Mouse (Mus musculus) embryo, embryonic 10.5 days (tissue): ENCODE measurements around the gene Rhoj.

Experiments
- DNase-seq: peaks from one replicate; pipeline ENCODE4 v3.0.0-alpha.2; 2015; ENCODE audit warnings: low spot score

The Rhoj gene

DNA sequence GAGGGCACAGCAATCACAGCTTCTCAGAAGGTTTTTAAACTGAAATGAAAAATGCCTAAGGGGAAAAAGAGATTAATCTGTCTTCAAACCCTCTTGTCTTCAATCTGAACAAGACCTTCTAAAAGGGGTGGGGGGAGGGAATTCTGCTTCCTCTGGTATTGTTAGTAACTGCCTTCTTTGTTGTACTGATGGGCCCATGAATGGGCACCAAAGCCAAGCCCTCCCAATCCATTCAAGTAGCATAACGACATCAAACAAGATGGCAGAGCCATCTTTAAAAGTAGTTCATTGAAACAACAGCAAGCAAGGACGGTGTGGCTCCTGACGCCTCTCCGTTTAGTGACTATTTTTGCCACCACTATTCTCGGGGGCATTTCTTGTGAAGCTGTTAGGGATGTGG, 42.6 kb downstream of the Rhoj start:
- DNase-seq: no peak

DNA sequence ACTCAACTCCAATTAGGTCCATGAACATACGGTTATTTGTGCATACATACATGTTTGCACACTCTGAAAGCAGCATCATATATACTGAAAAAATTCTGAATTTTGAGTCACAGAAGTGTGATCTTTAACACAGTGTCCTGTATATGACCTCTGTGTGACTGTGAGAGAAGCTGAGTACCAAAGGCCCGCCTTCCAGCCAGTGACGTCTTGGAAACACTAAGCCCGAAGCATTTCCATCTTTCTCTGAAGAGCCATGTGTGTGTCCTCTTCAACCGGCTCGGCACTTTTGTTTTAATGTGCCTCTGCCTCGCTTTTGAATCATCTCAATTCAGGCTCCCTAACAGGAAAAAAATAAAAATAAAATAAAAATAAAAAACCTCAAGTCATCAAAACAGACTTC, 43.7 kb downstream of the Rhoj start:
- DNase-seq: no peak

DNA sequence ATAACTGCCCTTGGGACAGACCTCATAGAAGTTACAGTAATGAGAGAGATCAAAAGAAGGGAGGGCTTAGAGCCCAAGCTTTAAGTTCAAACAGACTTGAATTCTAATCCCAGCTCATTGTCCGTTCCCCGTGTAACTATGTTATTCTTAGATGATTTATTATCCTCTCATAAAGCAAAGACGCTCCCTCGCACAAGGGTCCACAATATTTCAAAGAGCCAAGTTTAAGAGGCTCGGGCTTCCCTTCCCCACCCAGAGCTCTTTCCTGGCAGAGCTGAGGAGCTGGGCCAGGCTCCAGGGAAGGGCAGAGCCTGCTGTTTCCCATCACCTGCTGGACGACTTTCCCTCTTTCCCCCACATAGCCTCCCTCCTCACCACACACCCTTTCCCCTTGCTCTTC, 44.3 kb downstream of the Rhoj start:
- DNase-seq: no peak

DNA sequence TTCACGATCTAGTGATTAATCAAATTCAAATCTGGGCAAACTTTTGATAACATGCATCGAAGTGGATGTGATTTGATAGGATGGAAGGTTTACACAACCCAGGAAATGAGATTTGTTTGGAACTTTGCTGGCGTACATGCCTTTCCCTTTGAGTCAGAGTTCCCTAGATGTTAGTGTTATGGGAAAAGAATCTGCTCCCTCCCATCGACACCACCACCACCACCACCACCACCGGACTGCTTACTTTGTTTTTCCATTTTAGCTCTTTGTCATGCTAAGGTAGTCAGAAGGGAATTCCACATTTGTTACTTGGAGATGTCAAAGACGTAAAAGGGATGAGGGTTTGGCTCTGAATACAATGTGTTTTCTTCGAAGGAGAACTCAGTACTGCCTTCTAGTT, 46.2 kb downstream of the Rhoj start:
- no peak for DNase-seq

DNA sequence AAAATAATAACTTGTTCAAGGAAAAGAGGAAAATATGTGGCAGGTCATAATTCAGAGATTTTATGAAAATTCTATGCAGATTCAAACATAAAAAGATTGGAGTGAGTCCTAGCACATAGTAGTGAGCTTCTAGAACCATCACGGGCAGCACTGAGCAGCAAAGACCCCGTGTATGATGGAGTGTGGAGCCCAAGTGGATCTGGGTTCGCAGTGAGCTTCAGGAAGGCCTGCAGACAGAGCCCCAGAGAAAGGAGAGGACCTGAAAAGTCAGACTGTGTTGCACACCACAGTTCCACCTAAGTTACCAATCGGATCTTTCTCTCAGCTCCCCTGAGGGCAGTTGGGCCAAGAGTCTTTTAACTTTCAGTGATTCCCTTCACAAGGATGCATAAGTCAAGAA, 49.7 kb downstream of the Rhoj start:
- no peak for DNase-seq

DNA sequence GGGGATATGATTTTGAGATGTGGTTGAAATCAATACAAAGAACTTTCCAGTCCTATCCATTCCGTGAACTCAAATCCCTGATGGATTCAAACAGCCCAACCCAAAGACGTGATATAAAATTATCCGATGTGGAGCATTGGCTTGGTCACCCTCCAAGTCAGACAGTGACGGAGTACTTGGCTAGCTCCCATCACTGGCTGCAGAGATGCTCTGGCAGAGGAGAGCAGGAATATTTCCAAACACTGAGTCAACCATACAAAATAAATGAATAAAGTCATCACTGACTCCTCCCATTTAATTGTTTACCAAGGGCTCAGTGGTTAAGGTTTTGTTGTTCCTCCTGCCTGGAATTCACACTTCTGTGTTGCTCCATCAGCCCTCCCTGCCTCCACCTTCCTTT, 50.6 kb downstream of the Rhoj start:
- no peak for DNase-seq

DNA sequence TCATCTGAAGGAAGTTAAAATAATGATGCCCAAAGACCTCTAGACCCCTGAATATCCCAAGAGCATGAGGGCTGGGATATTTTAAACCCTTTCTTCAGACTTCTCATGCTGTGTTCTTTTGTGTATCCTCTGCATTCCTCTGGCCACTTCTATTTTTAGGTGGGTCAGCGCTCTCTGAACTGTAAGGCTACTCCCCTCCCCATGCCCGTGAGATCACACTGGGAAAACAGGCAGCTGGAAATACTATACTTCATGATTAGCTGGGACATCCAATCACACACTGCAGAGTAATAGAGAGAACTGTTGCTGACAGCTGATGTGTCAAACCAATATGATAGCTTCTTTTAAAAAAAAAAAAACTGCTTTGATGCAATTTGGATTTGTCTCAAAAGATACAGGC, 51.4 kb downstream of the Rhoj start:
- DNase-seq: peak; percentile 21

DNA sequence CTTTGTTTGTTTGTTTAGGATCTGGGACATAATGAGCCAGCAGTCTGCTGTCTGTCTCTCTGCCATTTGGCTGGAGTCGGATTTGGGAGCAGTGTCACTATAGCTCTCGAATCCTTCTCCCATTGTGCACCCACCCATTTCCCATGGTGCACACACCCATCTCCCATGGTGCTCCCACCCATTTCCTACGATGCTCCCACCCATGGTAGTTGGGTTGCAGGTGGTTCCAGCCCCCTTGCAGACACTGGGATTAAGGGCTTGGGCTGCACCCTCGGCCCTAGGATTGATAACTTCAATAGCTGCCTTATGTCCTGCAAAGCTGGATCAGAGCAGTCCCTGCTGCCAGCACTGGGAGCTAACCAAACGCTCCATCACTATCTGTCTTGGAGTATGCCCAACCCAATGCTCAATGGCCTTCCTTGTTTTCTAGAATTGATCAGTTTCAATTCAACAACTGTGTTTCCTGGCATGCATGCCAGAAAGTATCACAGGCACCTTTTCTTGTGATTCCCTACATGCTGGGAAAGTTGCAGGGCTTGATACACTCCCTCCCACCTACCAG, 51.9 kb downstream of the Rhoj start:
- no peak for DNase-seq

DNA sequence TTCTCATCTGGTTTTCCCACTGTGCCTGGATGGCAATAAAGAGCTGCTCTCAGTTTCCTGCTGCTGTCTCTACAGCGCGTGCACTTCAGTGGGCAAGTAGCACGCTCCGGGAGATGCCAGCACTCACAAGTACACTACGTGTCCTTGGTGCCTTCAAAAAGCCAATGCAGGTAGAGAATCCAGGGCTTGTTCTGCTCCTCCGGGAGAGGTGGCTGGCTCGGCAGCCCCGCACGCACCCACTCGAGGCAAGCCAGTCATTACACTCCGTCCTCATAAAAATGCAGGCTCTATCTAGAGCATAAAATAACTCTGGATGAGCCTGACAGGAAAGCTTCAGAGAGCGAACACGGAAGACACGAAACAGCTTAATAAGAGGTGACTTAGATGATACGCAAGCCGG, 54.3 kb downstream of the Rhoj start:
- no peak for DNase-seq

DNA sequence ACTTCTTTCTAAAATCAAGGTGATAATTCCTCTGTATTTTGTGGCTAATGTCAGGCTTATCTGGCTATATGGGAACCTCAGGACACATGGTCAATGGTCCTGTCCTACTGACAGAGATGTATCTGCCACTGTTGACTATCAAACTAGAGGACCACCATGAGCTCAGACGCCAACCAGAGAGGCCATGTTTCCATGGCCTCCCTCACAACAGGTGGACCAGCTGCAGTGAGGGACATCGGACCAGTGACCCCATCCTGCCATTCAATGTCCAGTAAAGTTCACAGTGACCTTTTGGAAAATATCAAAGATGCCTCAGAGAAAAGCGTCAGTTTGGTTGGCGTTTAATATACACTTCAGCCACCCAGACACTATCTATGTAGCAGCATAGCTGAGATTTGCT, 56.3 kb downstream of the Rhoj start:
- no peak for DNase-seq

DNA sequence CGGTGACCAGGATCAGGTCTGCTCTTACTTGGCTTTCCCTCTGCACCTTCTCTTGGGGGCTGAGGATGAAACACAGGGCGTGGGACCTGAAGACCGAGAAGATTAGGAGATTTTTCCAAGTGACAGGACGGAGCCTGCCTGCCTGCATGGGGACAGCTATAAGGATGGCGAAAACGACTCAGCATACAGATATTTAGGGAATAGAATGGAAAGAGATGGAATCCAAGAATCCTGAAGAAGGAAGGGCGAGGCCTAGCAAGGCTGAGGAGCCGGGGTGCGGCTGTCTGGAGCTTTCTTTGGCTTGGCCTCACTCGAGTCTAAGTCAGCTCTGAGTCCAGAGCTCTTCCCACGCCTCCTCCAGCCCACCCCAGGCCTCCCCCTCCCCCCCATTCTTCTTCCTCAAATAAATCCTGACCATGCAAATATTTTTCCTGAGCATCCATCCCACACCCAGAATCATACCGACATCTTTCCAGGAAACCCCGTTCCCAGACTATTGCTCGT, 57.6 kb downstream of the Rhoj start:
- no peak for DNase-seq

DNA sequence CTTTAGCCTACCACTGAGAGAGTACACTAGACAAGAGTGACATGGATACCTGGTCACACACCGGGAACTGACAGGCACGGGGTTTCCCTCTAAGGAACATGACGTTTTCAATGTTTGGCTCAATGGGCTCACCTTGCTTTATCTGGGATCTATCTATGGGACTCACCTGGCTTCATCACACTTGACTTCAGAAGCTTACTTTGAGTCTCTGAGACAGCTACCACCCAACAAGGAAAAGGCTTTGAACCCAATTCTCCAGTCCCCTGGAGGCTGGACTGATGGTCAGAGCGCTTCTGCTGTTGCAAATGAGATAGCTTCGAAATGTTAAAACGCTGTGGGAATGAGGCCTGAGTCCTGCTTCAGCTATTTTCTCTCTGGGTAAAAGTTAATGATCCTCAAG, 59.2 kb downstream of the Rhoj start:
- DNase-seq: no peak

DNA sequence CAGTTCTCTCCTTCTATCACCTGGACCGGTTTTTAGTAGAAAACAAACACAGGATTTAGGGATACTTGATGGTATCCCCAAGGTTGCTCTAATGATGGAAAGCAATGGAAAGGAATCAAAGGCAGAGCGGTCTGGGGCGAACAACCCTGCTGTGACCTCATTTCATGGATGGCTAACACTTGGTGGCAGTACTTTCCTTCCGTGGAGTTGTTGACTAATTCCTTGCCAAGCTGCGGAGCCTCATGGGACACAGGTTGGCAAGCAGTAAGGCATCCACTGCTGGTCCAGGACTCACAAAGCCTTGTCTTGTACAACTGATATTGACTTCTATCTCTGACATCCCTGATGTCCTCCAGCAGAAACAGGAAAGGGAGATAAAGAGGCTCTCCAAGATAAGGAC, 60.4 kb downstream of the Rhoj start:
- no peak for DNase-seq

DNA sequence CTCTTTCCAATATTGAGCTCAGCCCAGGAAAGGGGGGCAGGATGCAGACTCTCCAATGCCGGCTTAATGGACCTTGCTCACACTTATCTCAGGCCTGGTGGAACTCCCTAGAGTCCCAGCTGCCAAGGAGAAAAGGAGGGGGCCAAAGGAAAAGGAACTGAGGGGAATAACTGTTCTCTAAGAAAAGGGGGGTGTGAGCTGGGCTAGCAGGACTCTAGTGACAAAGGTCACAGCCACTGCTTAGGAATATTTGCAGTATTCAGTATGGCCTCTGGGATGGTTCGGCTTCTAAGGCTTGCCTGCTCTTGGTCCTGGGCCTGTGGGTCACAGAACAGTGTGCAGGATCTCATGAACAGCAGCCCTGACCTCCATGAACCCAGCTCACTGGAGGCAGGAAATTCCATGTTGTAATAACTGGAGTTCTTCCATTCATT, 61.3 kb downstream of the Rhoj start:
- DNase-seq: no peak

DNA sequence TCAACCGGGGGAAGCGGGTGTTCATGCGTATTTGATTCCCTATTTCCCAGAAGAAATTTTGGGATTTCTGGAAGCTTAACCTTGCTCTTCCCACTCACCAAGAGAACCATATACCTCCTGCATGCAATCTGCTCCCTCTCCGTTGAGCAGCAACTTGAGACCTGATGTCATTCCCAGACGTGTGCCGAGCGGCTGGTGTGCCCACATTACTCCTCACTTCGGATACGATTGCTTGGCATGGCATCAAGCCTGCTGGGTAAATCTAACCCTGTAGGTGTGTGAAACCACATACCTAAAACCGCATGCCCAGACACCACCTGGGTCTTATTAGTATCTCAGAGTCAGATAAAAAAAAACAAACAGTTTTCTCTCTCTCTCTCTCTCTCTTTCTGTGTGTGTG, 66.3 kb downstream of the Rhoj start:
- no peak for DNase-seq

DNA sequence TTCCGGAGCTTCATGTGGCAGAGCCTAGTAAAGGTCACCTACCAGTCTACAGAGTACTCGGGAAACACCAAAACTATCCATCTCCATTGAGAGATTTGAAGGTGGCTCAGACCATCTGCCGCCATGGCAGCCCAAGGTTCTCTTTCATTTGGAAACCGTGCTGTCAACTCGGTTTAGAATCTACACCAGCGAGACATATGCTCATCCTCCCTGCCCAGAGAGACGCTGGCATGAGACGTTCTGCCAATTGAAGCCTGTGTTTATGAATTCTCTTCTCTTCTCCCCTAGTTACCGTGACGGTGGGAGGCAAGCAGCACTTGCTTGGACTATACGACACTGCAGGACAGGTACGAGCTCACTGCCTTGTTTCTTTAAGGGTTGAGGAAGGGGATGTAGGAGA, 66.9 kb downstream of the Rhoj start:
- DNase-seq: no peak

DNA sequence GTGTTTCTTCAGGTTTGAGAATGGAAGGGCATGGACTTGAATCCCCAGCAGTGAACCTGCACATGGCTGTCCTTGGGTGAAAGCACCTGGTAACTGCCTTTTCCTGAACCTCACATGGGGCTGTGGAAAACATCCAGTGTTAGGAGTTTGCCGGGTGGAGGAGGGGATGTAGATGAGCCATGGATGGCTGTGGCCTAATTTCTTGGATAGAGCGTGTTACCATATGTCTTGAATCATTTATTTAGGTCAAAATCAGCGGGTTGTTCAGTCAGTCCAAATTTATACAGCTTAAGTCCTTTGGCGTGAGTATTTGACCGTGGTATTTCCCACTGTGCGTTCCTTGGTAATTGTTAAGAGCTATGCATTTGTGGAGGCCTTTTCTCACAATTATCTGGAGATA, 68.0 kb downstream of the Rhoj start:
- no peak for DNase-seq

DNA sequence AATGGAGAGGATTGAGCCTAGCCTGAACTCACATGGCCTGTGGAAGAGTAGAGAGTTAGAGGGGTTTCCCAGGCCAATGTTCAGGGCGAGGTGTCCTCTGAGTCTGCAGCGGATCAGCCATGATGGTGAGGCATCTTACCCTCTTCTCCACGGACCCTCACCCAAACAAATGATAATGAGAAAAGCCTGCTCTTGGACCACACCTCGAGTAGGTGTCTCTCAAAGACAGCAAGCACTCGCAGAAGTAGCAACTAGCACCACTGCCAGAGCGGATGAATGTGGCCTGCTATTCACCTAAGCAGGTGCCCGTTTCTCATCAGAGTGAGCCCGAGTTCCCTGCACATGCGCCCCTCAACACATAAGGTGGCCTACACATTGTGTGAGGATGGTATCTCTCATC, 78.6 kb downstream of the Rhoj start:
- no peak for DNase-seq

DNA sequence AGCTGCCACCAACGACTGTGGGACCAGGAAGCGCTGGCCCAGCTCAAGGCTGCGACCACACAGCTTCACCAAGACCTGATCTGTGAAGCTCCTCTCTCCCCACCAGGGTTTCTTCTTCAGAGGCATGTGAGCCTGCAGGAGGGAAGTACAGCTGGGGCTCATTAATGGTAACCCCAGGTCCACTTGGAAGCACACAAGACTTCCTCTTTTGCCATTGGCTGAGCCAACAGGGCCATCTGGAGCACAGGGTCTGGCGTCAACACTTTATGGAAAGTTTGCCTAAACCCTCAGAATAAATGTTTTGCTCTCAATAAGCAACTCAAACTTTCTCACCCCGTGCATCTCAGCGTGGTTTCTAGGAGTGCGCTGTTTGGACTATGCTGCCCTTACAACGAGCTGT, 79.0 kb downstream of the Rhoj start:
- DNase-seq: no peak

DNA sequence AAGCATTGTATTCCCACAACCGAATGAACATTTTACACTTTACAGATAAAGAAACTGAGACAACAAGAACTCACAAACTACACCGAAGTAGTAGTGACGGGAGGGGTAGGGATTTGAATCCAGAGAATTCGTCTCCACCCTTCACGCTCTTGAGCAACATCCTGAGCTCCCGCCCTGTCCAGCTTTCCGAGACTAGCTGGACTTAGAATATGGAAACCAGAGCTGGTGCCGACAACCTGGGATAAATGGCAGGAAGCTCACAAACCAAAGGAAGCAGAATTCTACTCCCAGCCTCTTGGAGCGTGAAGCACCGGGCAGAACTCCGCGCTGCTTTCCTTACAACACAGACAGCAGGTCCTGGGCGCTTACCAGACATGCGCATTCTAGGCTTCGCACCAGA, 79.7 kb downstream of the Rhoj start:
- DNase-seq: no peak

DNA sequence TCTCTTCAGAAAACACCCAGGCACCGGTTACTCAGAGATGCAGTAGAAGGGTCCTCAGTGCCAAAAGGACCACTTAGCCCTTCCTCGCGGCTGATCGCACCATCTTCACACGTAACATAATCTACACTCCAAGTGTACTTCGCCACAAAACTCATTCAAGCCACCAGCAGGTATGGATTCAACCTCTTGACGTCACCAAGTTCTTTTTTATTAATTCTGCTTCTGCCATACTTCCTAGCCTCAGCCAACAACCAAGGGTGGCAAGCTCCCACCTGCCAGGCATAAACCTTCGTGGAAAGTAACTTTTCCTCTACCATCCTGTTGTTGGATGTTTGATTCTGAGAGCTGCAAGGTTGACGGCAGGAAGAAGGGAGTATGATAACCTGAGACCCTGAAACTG, 80.4 kb downstream of the Rhoj start:
- no peak for DNase-seq

DNA sequence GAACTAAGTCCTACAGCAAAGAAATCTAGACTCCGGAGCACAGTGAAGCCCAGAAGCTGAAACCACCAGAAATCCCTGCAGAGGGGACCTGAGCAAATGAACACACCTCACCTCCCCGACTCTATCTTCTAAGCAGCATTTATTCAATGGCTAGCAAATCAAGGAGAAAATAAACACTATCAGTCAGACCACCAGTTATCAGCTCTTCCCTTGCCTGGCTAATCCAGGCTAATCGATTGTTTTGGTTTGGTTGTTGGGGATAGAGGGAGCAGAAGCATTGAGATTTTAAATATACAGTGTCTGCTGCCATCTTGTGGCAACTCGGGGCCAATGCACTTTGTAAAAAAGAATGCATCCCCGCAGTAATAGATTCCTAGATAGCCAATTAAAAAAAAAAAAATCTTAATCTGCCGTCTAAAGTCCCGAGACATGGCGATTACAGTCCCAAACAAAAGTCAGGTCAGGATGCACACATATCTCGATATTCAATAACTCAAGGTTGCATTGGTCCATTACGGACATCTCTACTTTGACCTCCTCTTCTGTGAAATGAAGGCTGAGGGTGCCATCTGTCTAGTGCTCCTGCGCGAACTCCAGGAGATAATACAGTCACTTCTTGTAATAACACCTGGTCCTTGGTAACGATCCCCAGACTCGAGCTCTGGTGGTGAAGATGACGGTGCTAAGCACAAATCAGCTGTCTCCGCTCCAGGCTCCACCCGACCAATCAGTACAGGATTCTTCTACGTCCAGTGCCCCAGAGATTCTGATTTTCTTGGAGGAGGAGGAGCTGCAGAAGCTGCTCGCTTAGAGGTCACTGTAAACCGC, 81.4 kb downstream of the Rhoj start:
- peak; percentile 68 for DNase-seq

DNA sequence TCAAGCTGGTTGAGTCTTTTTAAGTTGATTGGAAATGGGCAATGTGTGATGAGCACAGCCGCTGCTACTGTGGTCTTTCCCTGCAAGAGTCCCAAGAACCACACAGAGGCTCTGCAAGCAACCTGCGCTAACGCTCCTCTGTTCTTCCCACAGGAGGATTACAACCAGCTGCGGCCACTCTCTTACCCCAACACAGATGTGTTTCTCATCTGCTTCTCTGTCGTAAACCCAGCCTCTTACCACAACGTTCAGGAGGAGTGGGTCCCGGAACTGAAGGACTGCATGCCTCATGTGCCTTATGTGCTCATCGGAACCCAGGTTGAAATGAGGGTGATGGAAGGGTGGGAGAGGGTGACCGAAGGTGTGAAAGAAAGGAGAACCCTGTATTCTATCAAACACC, 83.4 kb downstream of the Rhoj start:
- no peak for DNase-seq
